Mouse (Mus musculus): ENCODE results near the gene Pitpnm1. TPM values are rescaled to one million over a fixed set of nuclear protein-coding genes. Genes with fewer than 3 reads are reported as not detected.

Gene Pitpnm1
- polyA plus RNA-seq, 1 experiment from 2014 or later: 113 TPM

GRCm38 (mm10) chr19:4104675-4105194 lies 4.9 kb downstream of the Pitpnm1 start:
- no peak overlapping the region for H3K4me2 ChIP-seq (ENCODE audit: low read length)
- peaks cover 27% of the 10 kb centered on the region for H3K36me3 ChIP-seq (ENCODE audit: control insufficient read depth, insufficient read depth, low read length)
- no peak overlapping the region for H3K9ac ChIP-seq (ENCODE audit: low read depth, low read length)
- no peaks in the 10 kb centered on the region for H3K27me3 ChIP-seq (ENCODE audit: control insufficient read depth, insufficient read depth, low read depth, low read length)
- no peak for ATAC-seq
- H3K4me3 ChIP-seq (ENCODE audit: low read depth, low read length): no peak overlapping the region
- H3K9me3 ChIP-seq (replicated peaks; ENCODE audit: control insufficient read depth, low read length, poor library complexity, severe bottlenecking): no peaks in the 10 kb centered on the region
- no peak overlapping the region for H3K27ac ChIP-seq (ENCODE audit: low read length)
- H3K4me1 ChIP-seq (ENCODE audit: control insufficient read depth, insufficient read depth, low read length): peaks cover 18% of the 10 kb centered on the region
- WGBS: 91% methylated on average over 16 of the region's 16 CpGs

- Histone ChIP-seq H3K36me3 (ENCODE audit: control insufficient read depth, insufficient read depth, low read length) (peaks cover 33% of the 10 kb centered on the region), H3K9ac (ENCODE audit: low read depth, low read length) (no peak overlapping the region), H3K4me1 (ENCODE audit: control insufficient read depth, insufficient read depth, low read length) (peaks cover 7% of the 10 kb centered on the region), H3K27me3 (ENCODE audit: control insufficient read depth, insufficient read depth, low read depth, low read length) (no peaks in the 10 kb centered on the region), H3K4me2 (ENCODE audit: low read length) (no peak overlapping the region), H3K9me3 (replicated peaks; ENCODE audit: control insufficient read depth, low read length, poor library complexity, severe bottlenecking) (no peaks in the 10 kb centered on the region), H3K4me3 (ENCODE audit: low read depth, low read length) (no peak overlapping the region), H3K27ac (ENCODE audit: low read length) (no peak overlapping the region)
- no peak for ATAC-seq
- 89% methylated on average over 14 of the region's 14 CpGs for WGBS
These were observed 6.9 kb downstream of the Pitpnm1 start for GRCm38 (mm10) chr19:4106654-4107053.

- no peaks in the 10 kb centered on the region for H3K9me3 ChIP-seq (replicated peaks; ENCODE audit: control insufficient read depth, low read length, poor library complexity, severe bottlenecking)
- H3K27ac ChIP-seq (ENCODE audit: low read length): no peak overlapping the region
- H3K4me3 ChIP-seq (ENCODE audit: low read depth, low read length): no peak overlapping the region
- no peak overlapping the region for H3K4me2 ChIP-seq (ENCODE audit: low read length)
- no peak overlapping the region for H3K9ac ChIP-seq (ENCODE audit: low read depth, low read length)
- no peaks in the 10 kb centered on the region for H3K27me3 ChIP-seq (ENCODE audit: control insufficient read depth, insufficient read depth, low read depth, low read length)
- H3K36me3 ChIP-seq (ENCODE audit: control insufficient read depth, insufficient read depth, low read length): peaks cover 52% of the 10 kb centered on the region
- no peaks in the 10 kb centered on the region for H3K4me1 ChIP-seq (ENCODE audit: control insufficient read depth, insufficient read depth, low read length)
- WGBS: 92% methylated on average over 9 of the region's 9 CpGs
- no peak for ATAC-seq
These were observed 8.7 kb downstream of the Pitpnm1 start for GRCm38 (mm10) chr19:4108535-4108934.

- Histone ChIP-seq H3K36me3 (ENCODE audit: control insufficient read depth, insufficient read depth, low read length) (peaks cover 46% of the 10 kb centered on the region), H3K4me2 (ENCODE audit: low read length) (no peak overlapping the region), H3K27me3 (ENCODE audit: control insufficient read depth, insufficient read depth, low read depth, low read length) (no peaks in the 10 kb centered on the region), H3K4me1 (ENCODE audit: control insufficient read depth, insufficient read depth, low read length) (no peaks in the 10 kb centered on the region), H3K27ac (ENCODE audit: low read length) (no peak overlapping the region), H3K9me3 (replicated peaks; ENCODE audit: control insufficient read depth, low read length, poor library complexity, severe bottlenecking) (no peaks in the 10 kb centered on the region), H3K4me3 (ENCODE audit: low read depth, low read length) (no peak overlapping the region), H3K9ac (ENCODE audit: low read depth, low read length) (no peak overlapping the region)
- 97% methylated on average over 26 of the region's 26 CpGs for WGBS
- no peak for ATAC-seq
These were observed 12.5 kb downstream of the Pitpnm1 start for GRCm38 (mm10) chr19:4112063-4112960.

- Histone ChIP-seq H3K4me1 (ENCODE audit: control insufficient read depth, insufficient read depth, low read length) (no peaks in the 10 kb centered on the region), H3K4me3 (ENCODE audit: low read depth, low read length) (no peak overlapping the region), H3K27ac (ENCODE audit: low read length) (no peak overlapping the region), H3K9ac (ENCODE audit: low read depth, low read length) (no peak overlapping the region), H3K4me2 (ENCODE audit: low read length) (no peak overlapping the region), H3K9me3 (replicated peaks; ENCODE audit: control insufficient read depth, low read length, poor library complexity, severe bottlenecking) (no peaks in the 10 kb centered on the region), H3K36me3 (ENCODE audit: control insufficient read depth, insufficient read depth, low read length) (peaks cover 43% of the 10 kb centered on the region), H3K27me3 (ENCODE audit: control insufficient read depth, insufficient read depth, low read depth, low read length) (no peaks in the 10 kb centered on the region)
- ATAC-seq: no peak
- 83% methylated on average over 13 of the region's 13 CpGs for WGBS
These were observed 13.5 kb downstream of the Pitpnm1 start for GRCm38 (mm10) chr19:4113186-4113805.

GRCm38 (mm10) chr19:4113806-4114230 lies 14.0 kb downstream of the Pitpnm1 start:
- Histone ChIP-seq H3K36me3 (ENCODE audit: control insufficient read depth, insufficient read depth, low read length) (peaks cover 40% of the 10 kb centered on the region), H3K4me3 (ENCODE audit: low read depth, low read length) (no peak overlapping the region), H3K27ac (ENCODE audit: low read length) (no peak overlapping the region), H3K4me2 (ENCODE audit: low read length) (no peak overlapping the region), H3K9me3 (replicated peaks; ENCODE audit: control insufficient read depth, low read length, poor library complexity, severe bottlenecking) (no peaks in the 10 kb centered on the region), H3K4me1 (ENCODE audit: control insufficient read depth, insufficient read depth, low read length) (no peaks in the 10 kb centered on the region), H3K9ac (ENCODE audit: low read depth, low read length) (no peak overlapping the region), H3K27me3 (ENCODE audit: control insufficient read depth, insufficient read depth, low read depth, low read length) (no peaks in the 10 kb centered on the region)
- ATAC-seq: no peak
- WGBS: 84% methylated on average over 5 of the region's 5 CpGs

- Histone ChIP-seq H3K4me2 (ENCODE audit: low read length) (no peak overlapping the region), H3K9me3 (replicated peaks; ENCODE audit: control insufficient read depth, low read length, poor library complexity, severe bottlenecking) (no peaks in the 10 kb centered on the region), H3K27me3 (ENCODE audit: control insufficient read depth, insufficient read depth, low read depth, low read length) (no peaks in the 10 kb centered on the region), H3K4me3 (ENCODE audit: low read depth, low read length) (no peak overlapping the region), H3K27ac (ENCODE audit: low read length) (no peak overlapping the region), H3K36me3 (ENCODE audit: control insufficient read depth, insufficient read depth, low read length) (peaks cover 34% of the 10 kb centered on the region), H3K9ac (ENCODE audit: low read depth, low read length) (no peak overlapping the region), H3K4me1 (ENCODE audit: control insufficient read depth, insufficient read depth, low read length) (no peaks in the 10 kb centered on the region)
- no peak for ATAC-seq
- WGBS: 91% methylated on average over 10 of the region's 10 CpGs
These were observed 14.8 kb downstream of the Pitpnm1 start for GRCm38 (mm10) chr19:4114551-4114950.

GRCm38 (mm10) chr19:4115144-4115543 lies 15.3 kb downstream of the Pitpnm1 start:
- WGBS: 98% methylated on average over 10 of the region's 10 CpGs
- peaks cover 32% of the 10 kb centered on the region for H3K36me3 ChIP-seq (ENCODE audit: control insufficient read depth, insufficient read depth, low read length)

GRCm38 (mm10) chr19:4115816-4116215 lies 16.0 kb downstream of the Pitpnm1 start:
- Histone ChIP-seq H3K4me3 (ENCODE audit: low read depth, low read length) (no peak overlapping the region), H3K36me3 (ENCODE audit: control insufficient read depth, insufficient read depth, low read length) (peaks cover 32% of the 10 kb centered on the region), H3K9me3 (replicated peaks; ENCODE audit: control insufficient read depth, low read length, poor library complexity, severe bottlenecking) (no peaks in the 10 kb centered on the region), H3K4me1 (ENCODE audit: control insufficient read depth, insufficient read depth, low read length) (peaks cover 7% of the 10 kb centered on the region), H3K27ac (ENCODE audit: low read length) (no peak overlapping the region), H3K9ac (ENCODE audit: low read depth, low read length) (no peak overlapping the region), H3K27me3 (ENCODE audit: control insufficient read depth, insufficient read depth, low read depth, low read length) (no peaks in the 10 kb centered on the region), H3K4me2 (ENCODE audit: low read length) (no peak overlapping the region)
- WGBS: 86% methylated on average over 11 of the region's 11 CpGs
- ATAC-seq: no peak

More at GRCm38 (mm10) chr19:4115144-4115543, 15.3 kb downstream of the Pitpnm1 start:
- no peak overlapping the region for H3K9ac ChIP-seq (ENCODE audit: low read depth, low read length)
- no peak overlapping the region for H3K27ac ChIP-seq (ENCODE audit: low read length)
- no peaks in the 10 kb centered on the region for H3K9me3 ChIP-seq (replicated peaks; ENCODE audit: control insufficient read depth, low read length, poor library complexity, severe bottlenecking)
- H3K4me3 ChIP-seq (ENCODE audit: low read depth, low read length): no peak overlapping the region
- no peaks in the 10 kb centered on the region for H3K27me3 ChIP-seq (ENCODE audit: control insufficient read depth, insufficient read depth, low read depth, low read length)
- H3K4me2 ChIP-seq (ENCODE audit: low read length): no peak overlapping the region
- ATAC-seq: no peak
- H3K4me1 ChIP-seq (ENCODE audit: control insufficient read depth, insufficient read depth, low read length): peaks cover under 1% of the 10 kb centered on the region; the same call in 1 of the 2 replicates

Measured in midbrain, embryonic 16.5 days (tissue).